Mouse (Mus musculus) kidney, adult 11 months (tissue): ENCODE results near the gene Zfp979.
"Not testable (repeated sequence)": the region's sequence is repeated elsewhere in the genome, so short reads cannot be mapped to it uniquely, and the experiment has no call there.

Experiments used
- DNase-seq: peaks from one replicate; pipeline ENCODE4 v3.0.0; 2022

The Zfp979 gene

DNA sequence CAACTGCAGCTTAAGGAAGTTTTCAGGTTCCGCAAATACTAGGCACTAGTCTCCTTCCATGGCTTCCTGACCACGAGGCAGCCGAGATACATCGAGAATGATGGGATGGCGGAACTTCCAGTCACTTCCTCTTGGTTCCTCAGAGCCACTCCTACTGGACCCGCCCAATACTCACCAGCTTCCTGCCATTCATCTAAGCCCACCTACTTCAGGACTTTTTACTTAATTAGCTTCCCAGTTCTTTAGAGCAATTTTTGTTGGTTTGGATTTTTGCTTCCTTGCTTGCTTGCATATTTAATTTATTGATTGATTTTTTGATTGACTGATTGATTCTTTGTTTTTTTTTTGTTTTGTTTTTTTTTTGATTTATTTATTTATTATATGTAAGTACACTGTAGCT is at the start of gene Zfp979:
Zfp979 (minus strand) TSS at position 101 of the 400 bp plus-strand sequence.
- DNase-seq = not testable (repeated sequence)

DNA sequence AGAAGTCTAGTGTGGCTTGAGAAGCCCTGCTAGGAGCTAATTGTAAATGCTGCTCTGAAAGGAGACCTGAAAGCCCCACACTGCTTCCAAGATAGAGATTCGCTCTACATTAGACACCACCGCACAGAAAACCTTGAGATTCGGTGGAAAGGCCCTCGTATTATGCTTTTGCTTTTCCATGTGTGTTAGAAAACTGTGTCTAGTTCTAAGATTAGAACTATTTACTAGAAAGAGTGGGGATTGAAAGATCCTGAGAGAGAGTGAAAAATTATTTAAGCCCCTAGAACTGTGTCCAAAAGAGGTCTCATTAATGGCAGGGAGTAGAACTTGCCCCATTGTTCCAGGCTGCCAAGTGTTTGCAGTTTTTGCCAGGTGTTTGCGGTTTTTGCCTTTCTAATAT is 12.9 kb upstream of the Zfp979 start:
- DNase-seq = not testable (repeated sequence)

DNA sequence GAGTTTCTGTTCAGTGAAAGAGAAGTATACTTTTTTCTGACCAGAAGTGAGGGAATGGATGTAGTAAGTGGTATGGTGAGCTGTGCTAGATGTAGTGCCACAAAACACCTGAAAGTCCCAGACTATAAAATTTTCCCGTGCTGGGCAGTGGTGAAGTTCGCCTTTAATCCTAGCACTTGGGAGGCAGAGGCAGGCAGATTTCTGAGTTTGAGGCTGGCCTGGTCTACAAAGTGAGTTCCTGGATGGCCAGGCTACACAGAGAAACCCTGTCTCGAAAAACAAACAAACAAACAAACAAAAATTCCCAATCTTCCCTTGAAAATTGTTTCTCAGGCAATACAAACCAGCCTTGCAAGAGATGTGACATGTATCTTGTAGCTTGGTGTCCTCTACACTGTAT is 5.1 kb upstream of the Zfp979 start:
- DNase-seq = not testable (repeated sequence)

DNA sequence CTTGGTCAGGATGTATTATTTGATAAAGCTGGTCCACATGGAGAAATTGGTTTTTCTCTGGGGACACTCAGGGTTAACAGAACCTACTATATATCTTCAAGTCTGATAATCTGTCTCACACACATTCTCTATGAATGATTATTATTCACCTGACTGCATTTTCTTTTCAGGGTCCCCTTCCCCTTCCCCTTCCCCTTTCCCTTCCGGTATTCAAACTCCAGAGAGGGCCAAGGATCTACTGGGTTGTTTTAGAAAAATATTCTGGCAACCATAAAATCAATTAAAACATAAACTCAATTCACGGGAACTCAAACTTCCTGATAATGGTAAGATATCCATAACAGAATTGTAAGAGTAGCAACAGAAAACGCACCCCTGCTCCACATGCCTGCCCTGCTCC is 381 bp downstream of the Zfp979 start:
- not testable (repeated sequence) for DNase-seq

DNA sequence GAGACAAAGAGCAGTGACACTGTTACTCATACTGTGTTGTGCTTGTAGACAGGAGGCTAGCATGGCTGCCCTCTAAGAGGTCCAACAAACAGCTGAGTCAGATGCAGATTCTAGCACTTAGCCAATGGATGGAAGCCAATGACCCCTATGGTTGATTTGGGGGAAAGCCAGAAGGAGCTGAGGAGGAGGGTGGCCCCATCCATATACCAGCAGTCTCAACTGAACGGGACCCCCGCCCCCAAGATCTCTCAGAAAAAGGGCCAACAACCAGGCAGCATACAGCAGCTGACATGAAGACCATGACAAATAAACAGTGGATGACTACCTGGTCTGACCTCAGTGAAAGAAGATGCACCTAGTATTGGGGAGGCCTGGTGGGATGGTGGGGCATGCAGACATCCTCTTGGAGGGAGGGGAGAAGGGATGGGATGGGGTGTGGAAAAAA is 8.5 kb downstream of the Zfp979 start:
- DNase-seq = not testable (repeated sequence)

DNA sequence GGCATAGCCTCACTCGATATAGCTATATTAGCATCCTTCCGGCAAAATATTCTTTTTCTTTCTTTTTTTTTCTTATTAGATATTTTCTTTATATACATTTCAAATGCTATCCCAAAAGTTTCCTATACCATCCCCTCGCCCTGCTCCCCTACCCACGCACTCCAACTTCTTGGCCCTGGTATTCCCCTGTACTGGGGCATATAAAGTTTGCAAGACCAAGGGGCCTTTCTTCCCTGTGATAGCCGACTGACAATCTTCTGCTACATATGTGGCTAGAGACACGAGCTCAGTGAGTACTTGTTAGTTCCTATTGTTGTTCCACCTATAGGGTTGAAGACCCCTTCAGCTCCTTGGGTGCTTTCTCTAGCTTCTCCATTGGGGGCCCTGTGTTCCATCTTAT is 35.8 kb downstream of the Zfp979 start:
- not testable (repeated sequence) for DNase-seq

DNA sequence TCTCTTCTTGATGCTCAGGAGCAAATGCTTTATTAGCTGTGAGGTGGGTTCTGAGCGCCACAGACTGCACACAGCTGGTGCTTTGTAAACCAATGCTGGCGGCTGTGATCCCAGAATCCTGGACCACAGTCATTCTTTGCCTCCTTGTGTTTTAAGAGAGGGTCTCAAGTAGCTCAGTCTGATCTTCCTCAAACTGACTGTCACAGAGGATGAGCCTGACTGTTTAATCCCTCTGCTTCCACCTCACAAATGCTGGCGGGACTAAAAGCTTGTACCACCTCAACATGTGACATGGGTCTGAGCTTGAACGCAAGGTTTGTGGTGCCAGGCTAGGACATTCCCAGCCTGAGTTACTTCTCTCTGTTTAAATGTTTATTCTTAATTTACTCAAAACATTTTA is 36.8 kb downstream of the Zfp979 start:
- DNase-seq = no peak

DNA sequence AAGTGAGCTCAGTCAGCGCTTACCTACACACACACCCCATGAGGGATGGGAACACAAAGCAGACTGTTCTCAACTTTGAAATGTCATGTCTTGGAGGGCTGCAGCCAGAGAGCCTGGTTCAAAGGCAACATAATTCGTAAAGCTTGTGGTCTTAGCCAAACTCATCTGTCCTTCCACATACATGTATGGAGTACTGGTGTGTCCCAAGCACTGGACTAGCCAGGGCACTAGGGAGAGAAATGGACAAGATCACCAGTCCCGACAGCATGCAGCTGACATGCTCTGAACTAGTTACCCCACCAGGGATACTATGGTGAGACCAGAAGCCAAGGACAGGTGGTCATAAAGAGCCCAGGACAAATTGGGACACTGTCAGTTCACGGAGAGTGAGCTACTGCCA is 38.5 kb downstream of the Zfp979 start:
- no peak for DNase-seq

DNA sequence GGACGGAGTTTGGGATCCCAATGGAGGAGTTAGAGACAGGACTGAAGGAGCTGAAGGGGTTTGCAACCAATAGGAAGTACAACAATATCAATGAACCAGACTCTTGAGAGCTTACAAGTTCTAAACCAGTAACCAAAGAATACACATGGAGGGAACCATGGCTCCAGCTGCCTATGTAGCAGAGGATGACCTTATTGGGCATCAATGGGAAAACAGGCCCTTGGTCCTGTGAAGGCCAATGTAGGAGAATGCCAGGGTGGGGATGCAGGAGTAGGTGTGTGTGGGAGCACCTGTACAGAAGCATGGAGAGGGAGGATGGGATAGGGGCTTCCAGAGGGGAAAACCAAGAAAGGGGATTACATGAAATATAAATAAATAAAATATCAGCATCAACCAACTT is 40.4 kb downstream of the Zfp979 start:
- DNase-seq = no peak

DNA sequence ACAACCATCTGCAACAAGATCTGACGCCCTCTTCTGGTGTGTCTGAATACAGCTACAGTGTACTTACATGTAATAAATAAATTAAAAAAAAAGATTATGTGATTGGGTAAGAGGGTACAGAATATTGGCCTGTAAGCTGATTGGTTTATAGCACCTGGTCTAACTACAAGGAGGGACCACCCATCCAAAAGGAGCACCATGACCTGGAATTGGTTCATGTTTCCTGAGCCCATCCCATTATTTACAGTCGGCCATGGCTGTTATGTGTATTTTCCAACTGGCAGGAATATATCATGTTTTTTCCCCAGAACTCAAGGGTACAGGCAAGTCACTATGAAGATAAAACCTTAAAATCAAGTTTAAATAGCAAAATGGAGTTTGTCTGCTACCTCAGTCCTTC is 43.5 kb downstream of the Zfp979 start:
- no peak for DNase-seq

DNA sequence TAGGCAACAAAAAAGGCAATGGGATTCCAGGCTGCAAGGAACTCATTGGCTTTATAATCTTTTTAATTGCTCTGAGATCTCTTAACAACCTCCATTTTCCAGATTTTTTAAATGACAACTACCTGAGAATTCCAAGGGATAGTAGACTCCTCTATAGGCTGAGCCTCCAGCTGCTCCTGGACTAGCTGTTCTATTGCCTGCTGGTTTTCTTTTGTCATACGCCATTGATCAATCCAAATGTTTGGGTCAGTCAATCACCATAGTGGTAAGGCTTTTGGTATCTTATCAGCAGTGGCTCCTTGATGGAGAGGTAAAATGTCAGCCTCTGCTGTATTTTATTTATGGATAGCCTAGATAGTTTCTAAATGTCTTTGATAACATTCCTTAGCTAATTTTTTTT is 44.6 kb downstream of the Zfp979 start:
- DNase-seq = no peak

DNA sequence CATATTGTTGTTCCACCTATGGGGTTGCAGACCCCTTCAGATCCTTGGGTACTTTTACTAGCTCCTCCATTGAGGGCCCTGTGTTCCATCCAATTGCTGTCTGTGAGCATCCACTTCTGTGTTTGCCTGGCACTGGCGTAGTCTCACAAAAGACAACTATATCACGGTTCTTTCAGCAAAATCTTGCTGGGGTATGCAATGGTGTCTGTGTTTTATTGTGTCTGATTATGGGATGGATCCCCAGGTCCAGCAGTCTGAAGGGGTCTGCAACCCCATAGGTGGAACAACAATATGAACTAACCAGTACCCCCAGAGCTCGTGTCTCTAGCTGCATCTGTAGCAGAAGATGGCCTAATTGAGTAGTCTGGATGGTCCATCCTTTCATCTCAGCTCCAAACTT is 47.7 kb downstream of the Zfp979 start:
- DNase-seq = not testable (repeated sequence)

DNA sequence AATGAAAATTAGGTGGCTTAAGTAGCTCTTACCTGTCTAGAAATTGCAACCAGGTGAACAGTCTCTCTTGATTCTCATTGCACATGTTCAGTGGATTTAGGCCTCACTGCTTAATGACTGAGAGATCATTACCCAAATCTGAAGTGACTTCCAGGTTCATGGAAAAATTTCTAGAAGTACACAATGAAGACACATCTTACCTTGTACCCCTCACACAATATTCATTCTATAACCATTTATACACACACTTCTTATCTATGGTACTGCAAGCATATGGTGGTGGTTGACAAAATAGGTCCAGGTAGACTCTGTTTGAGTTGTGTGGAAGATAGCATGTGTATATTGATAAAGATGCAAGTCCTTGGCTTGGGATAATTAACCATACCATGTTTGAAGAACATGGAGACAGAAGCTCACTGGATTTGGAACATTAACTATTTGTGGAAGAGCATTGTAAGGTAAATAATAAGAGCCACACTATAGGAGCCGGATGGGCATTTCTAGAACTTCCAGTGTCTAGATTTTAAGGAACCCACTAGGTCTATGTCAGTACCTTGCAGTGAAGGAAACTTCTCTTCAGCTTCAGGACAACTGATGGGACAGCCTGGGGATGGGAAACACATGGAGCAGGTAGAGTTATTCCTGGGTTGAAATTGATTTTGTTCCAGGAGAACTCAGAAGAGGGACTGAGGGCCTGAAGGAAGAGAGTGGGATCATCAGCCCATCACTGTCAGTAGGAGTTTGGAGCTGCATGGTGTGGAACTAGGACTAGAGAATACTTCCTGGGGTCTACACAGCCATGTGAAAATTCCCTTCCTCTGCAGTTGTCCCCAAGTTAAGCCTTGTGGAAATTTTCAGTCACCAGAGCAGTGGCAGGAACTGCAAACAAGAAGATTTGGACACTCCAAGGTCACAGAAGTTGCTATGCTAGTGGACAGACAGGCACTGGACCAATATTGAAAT is 55.5 kb downstream of the Zfp979 start:
- DNase-seq = no peak

DNA sequence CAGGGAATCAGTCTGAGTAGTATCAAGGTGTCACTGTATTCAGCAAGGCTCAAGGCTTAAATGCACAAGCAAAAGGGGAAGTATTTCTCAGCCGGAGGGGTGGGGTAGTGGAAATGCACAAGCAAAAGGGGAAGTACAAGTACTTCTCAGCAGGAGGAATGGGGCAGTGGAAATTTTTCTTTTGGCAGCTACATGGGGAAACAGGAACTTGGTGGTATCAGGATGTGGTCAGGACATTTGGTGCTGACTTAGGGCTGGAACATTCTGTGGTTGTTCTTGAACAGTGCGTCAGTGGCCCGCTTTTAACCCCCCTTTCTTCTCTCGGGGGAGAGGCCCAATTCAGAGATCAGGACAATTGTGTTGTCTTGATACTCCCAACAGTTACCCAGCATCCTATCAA is 62.9 kb downstream of the Zfp979 start:
- not testable (repeated sequence) for DNase-seq

DNA sequence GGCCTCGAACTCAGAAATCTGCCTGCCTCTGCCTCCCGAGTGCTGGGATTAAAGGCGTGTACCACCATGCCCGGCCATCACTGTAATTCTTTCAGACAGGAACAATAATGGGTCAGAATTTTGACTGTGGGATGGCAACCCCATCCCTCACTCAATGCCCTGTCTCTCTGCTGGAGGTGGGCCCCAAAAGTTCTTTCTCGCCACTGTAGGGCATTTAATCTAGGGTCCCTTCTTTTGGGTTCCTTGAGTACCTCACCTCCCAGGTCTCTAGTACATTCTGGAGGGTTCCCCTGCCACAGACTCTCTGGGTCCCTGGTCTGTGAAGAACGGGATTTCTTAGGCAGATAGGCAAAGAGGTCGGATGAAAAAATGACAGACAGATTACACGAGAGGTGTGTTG is 71.2 kb downstream of the Zfp979 start:
- DNase-seq = not testable (repeated sequence)

DNA sequence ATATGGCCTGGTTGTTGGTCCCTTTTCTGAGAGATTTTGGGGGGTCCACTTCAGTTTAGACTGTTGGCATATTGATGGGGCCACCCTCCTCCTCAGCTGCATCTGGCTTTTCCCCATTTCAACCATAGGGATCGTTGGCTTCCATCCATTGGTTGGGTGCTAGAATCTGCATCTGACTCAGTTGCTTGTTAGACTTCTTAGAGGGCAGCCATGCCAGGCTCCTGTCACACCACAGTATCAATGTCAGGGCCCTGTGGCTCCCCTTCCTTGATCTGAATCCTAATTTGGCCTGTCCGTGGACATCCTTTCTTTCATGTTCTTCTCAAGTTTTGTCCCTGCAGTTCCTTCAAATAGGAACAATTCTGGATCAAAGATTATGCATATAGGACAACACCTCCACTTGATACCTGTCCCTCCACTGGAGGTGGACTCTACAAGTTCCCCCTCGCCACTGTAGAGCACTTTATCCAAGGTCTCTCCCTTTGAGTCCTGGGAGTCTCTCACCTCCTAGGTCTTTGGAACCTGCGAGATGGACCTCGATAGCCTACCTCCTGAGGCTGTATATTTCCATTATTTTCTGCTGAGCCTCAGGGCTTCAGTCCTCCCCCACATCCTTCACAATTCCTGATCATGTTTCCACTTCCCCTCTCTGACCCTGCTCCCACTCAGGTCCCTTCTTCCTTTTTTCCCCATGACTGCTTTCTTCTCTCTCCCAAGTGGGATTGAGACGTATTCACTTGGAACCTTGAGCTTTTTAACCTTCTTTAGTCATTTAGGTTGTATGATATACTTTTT is 76.7 kb downstream of the Zfp979 start:
- DNase-seq = no peak
